Mouse (Mus musculus): ENCODE measurements at regions not wholly inside any gene's neighbourhood (a gene's known extent, or its start where the extent isn't known, plus 50 kb on each side); places are given as distances from the start of the nearest gene placed in this dataset.

GRCm38 (mm10) chr16:93533205-93533604 lies 70.7 kb downstream of the Setd4 start:
- no peak for DNase-seq (ENCODE audit: low spot score in 2 of 2)

GRCm38 (mm10) chr16:93531937-93532336 lies 71.9 kb downstream of the Setd4 start:
- DNase-seq (ENCODE audit: low spot score in 2 of 2), result no peak

- no peak for DNase-seq (ENCODE audit: low spot score in 2 of 2)
Measured at GRCm38 (mm10) chr16:93522485-93522884, 81.4 kb downstream of the Setd4 start.

- DNase-seq (ENCODE audit: low spot score in 2 of 2), result no peak
Measured at GRCm38 (mm10) chr16:93520481-93520880, 83.4 kb downstream of the Setd4 start.

GRCm38 (mm10) chr16:93518620-93519019 lies 85.2 kb downstream of the Setd4 start:
- DNase-seq (ENCODE audit: low spot score in 2 of 2), result no peak

- DNase-seq (ENCODE audit: low spot score in 2 of 2), result no peak
Measured at GRCm38 (mm10) chr16:93516793-93517192, 87.1 kb downstream of the Setd4 start.

GRCm38 (mm10) chr16:93515456-93515941 lies 88.4 kb downstream of the Setd4 start:
- peak; percentile 31 to 42 for DNase-seq (ENCODE audit: low spot score in 2 of 2)

- DNase-seq (ENCODE audit: low spot score in 2 of 2), result no peak
Measured at GRCm38 (mm10) chr16:93513616-93514041, 90.2 kb downstream of the Setd4 start.

GRCm38 (mm10) chr16:93511988-93512387 lies 91.9 kb downstream of the Setd4 start:
- DNase-seq (ENCODE audit: low spot score in 2 of 2), result no peak

GRCm38 (mm10) chr16:93511517-93511916 lies 92.3 kb downstream of the Setd4 start:
- DNase-seq (ENCODE audit: low spot score in 2 of 2), result no peak

- DNase-seq (ENCODE audit: low spot score in 2 of 2), result no peak
Measured at GRCm38 (mm10) chr16:93498800-93499199, 105.1 kb downstream of the Setd4 start.

- DNase-seq (ENCODE audit: low spot score in 2 of 2), result no peak
Measured at GRCm38 (mm10) chr16:93493337-93494002, 110.4 kb downstream of the Setd4 start.

- DNase-seq (ENCODE audit: low spot score in 2 of 2), result peak in 1 of 2 experiments; percentile 7
Measured at GRCm38 (mm10) chr16:93486646-93487550, 117.0 kb downstream of the Setd4 start.

GRCm38 (mm10) chr16:93469957-93470356 lies 133.9 kb downstream of the Setd4 start:
- DNase-seq (ENCODE audit: low spot score in 2 of 2), result no peak

- DNase-seq (ENCODE audit: low spot score in 2 of 2), result no peak
Measured at GRCm38 (mm10) chr16:93465741-93466140, 138.1 kb downstream of the Setd4 start.

GRCm38 (mm10) chr16:93464898-93465297 lies 139.0 kb downstream of the Setd4 start:
- DNase-seq (ENCODE audit: low spot score in 2 of 2), result no peak

- no peak for DNase-seq (ENCODE audit: low spot score in 2 of 2)
Measured at GRCm38 (mm10) chr16:93463405-93463804, 140.5 kb downstream of the Setd4 start.

- DNase-seq (ENCODE audit: low spot score in 2 of 2), result no peak
Measured at GRCm38 (mm10) chr16:93462286-93462610, 141.6 kb downstream of the Setd4 start.

GRCm38 (mm10) chr16:93461406-93462285 lies 142.2 kb downstream of the Setd4 start:
- no peak for DNase-seq (ENCODE audit: low spot score in 2 of 2)

GRCm38 (mm10) chr16:93459497-93460240 lies 144.2 kb downstream of the Setd4 start:
- DNase-seq (ENCODE audit: low spot score in 2 of 2), result no peak
